Mouse (Mus musculus): ENCODE measurements around the gene Trim46. TPM values are rescaled to one million over a fixed set of nuclear protein-coding genes. Genes with fewer than 3 reads are reported as not detected.

Trim46 gene
- polyA plus RNA-seq, 1 experiment from 2014 or later = 2.7 TPM

DNA sequence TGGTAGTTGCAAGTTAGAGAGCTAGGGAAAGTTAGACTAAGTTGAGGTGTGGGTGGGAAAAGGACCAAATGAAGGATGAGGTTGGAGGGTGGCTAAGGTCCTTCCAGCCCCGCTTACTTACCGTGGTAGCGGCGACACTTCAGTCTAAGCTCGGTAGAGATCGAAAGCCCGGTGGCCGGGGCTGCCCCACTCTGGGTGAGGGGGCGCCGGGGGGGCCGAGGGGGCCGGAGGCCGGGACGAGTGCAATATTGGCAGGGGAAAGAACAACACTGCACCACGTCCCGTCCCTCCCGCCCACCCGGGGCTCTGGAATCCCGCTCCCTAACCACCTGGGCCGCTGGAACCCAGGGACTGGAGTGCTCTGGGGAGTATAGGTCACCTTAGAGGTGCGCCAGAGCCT, 19.2 kb downstream of the Trim46 start, which contains the start of gene Mtx1:
TSS of gene Mtx1 (minus strand) at position 189 of the 400 bp plus-strand sequence.
- no peaks in the 10 kb centered on the region for H3K9me3 ChIP-seq (ENCODE audit: control insufficient read depth, low read length)
- peaks cover 3% of the 10 kb centered on the region; the same call in 1 of the 2 replicates for H3K4me1 ChIP-seq (replicated peaks; ENCODE audit: control insufficient read depth, insufficient read depth)
- peak within 1 kb of the TSS; percentile 77 for H3K27ac ChIP-seq (replicated peaks)
- H3K27me3 ChIP-seq (ENCODE audit: control insufficient read depth, insufficient read depth, low read length) = no peaks in the 10 kb centered on the region
- peak within 1 kb of the TSS; percentile 38 for H3K4me3 ChIP-seq (ENCODE audit: low read depth, low read length)
- WGBS = 10% methylated on average over 20 of the region's 21 CpGs
- peaks cover 4% of the 10 kb centered on the region; the same call in 1 of the 2 replicates for H3K36me3 ChIP-seq (ENCODE audit: control insufficient read depth, insufficient read depth, low read length)
- DNase-seq (ENCODE audit: low spot score) = no peak
- H3K4me2 ChIP-seq (replicated peaks; ENCODE audit: low read depth) = peak within 1 kb of the TSS; percentile 61
- H3K9ac ChIP-seq (ENCODE audit: low read length) = peak within 1 kb of the TSS; percentile 41; the same call in 1 of the 2 replicates
- TF ChIP-seq CTCF (IDR thresholded peaks at IDR 0.05; ENCODE audit: low read depth) = no peak
- no peak for TF ChIP-seq EP300 (optimal IDR thresholded peaks at IDR 0.05)
- ATAC-seq (ENCODE audit: low FRiP score, low TSS enrichment) = no peak

DNA sequence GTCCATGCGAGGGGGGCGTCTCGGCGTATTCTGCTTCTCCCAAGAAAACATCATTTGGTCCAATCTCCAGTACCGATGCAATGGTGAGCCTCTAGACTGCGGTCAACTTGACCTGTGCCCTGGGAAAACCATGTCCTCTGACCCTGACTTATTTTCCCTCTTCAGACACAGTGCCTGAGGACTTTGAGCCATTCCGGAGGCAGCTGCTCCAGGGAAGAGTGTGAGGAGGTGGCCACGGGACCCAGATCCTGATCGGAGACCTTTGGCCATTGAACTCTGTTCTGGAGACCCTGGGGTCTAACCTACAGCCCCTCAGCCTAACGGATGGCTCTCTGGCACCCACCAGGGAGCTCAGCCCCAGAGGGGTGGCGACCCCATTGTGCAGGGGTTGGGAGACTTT, 19.7 kb downstream of the Trim46 start:
- Histone ChIP-seq H3K9me3 (ENCODE audit: control insufficient read depth, low read length) (no peaks in the 10 kb centered on the region), H3K27me3 (ENCODE audit: control insufficient read depth, insufficient read depth, low read length) (no peaks in the 10 kb centered on the region), H3K4me2 (replicated peaks; ENCODE audit: low read depth) (no peak overlapping the region; the same call in 1 of the 2 replicates), H3K36me3 (ENCODE audit: control insufficient read depth, insufficient read depth, low read length) (peaks cover 4% of the 10 kb centered on the region; the same call in 1 of the 2 replicates), H3K4me1 (replicated peaks; ENCODE audit: control insufficient read depth, insufficient read depth) (peaks cover 3% of the 10 kb centered on the region; the same call in 1 of the 2 replicates), H3K27ac (replicated peaks) (no peak overlapping the region), H3K9ac (ENCODE audit: low read length) (0 out of 2 replicates have a peak overlapping the region, but pooled peaks have one; percentile 23), H3K4me3 (ENCODE audit: low read depth, low read length) (no peak overlapping the region)
- no peak for TF ChIP-seq EP300 (optimal IDR thresholded peaks at IDR 0.05)
- TF ChIP-seq CTCF (IDR thresholded peaks at IDR 0.05; ENCODE audit: low read depth) = no peak
- 49% methylated on average over 11 of the region's 11 CpGs for WGBS
- no peak for DNase-seq (ENCODE audit: low spot score)
- ATAC-seq (ENCODE audit: low FRiP score, low TSS enrichment) = no peak

GRCm38 (mm10) chr3:89225918-89226317, 20.2 kb downstream of the Trim46 start:
- TF ChIP-seq CTCF (IDR thresholded peaks at IDR 0.05; ENCODE audit: low read depth) (no peak), EP300 (optimal IDR thresholded peaks at IDR 0.05) (no peak)
- peaks cover 3% of the 10 kb centered on the region; the same call in 1 of the 2 replicates for H3K4me1 ChIP-seq (replicated peaks; ENCODE audit: control insufficient read depth, insufficient read depth)
- H3K9ac ChIP-seq (ENCODE audit: low read length) = 0 out of 2 replicates have a peak overlapping the region, but pooled peaks have one; percentile 23
- 67% methylated on average over 4 of the region's 4 CpGs for WGBS
- ATAC-seq (ENCODE audit: low FRiP score, low TSS enrichment) = no peak
- H3K27ac ChIP-seq (replicated peaks) = no peak overlapping the region
- H3K9me3 ChIP-seq (ENCODE audit: control insufficient read depth, low read length) = no peaks in the 10 kb centered on the region
- no peak overlapping the region for H3K4me3 ChIP-seq (ENCODE audit: low read depth, low read length)
- peaks cover 4% of the 10 kb centered on the region; the same call in 1 of the 2 replicates for H3K36me3 ChIP-seq (ENCODE audit: control insufficient read depth, insufficient read depth, low read length)
- H3K27me3 ChIP-seq (ENCODE audit: control insufficient read depth, insufficient read depth, low read length) = no peaks in the 10 kb centered on the region
- DNase-seq (ENCODE audit: low spot score) = no peak
- H3K4me2 ChIP-seq (replicated peaks; ENCODE audit: low read depth) = no peak overlapping the region

DNA sequence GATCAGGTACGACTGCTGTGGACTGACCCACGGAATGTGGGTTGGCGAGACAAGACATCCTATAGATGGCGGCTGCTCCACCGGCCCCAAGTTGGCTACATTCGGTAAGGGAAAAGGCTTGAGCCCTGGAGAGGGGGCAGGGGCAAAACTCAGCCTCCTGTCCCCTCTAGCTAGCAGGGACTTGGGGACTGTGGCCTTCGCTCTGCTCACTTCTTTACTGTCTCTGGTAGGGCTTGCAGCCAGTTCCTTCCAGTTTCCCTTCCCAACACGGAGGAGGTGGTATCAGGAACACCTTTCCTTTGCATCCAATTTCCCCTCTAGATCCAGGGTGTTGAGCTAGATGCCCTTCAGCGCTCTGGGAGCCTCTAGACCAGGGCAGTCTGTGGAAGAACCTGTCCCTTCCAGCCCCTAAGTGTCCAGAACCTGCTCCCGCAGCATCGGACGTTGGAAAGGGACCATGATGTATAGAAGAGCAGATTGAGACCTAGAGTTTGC, 20.7 kb downstream of the Trim46 start:
- H3K4me1 ChIP-seq (replicated peaks; ENCODE audit: control insufficient read depth, insufficient read depth) = peaks cover 3% of the 10 kb centered on the region; the same call in 1 of the 2 replicates
- no peak for DNase-seq (ENCODE audit: low spot score)
- no peak overlapping the region for H3K4me3 ChIP-seq (ENCODE audit: low read depth, low read length)
- TF ChIP-seq EP300 (optimal IDR thresholded peaks at IDR 0.05) (no peak), CTCF (IDR thresholded peaks at IDR 0.05; ENCODE audit: low read depth) (no peak)
- H3K27me3 ChIP-seq (ENCODE audit: control insufficient read depth, insufficient read depth, low read length) = no peaks in the 10 kb centered on the region
- 59% methylated on average over 12 of the region's 12 CpGs for WGBS
- no peak for ATAC-seq (ENCODE audit: low FRiP score, low TSS enrichment)
- no peak overlapping the region for H3K9ac ChIP-seq (ENCODE audit: low read length)
- no peaks in the 10 kb centered on the region for H3K9me3 ChIP-seq (ENCODE audit: control insufficient read depth, low read length)
- H3K36me3 ChIP-seq (ENCODE audit: control insufficient read depth, insufficient read depth, low read length) = peaks cover 4% of the 10 kb centered on the region; the same call in 1 of the 2 replicates
- H3K4me2 ChIP-seq (replicated peaks; ENCODE audit: low read depth) = no peak overlapping the region
- no peak overlapping the region for H3K27ac ChIP-seq (replicated peaks)

DNA sequence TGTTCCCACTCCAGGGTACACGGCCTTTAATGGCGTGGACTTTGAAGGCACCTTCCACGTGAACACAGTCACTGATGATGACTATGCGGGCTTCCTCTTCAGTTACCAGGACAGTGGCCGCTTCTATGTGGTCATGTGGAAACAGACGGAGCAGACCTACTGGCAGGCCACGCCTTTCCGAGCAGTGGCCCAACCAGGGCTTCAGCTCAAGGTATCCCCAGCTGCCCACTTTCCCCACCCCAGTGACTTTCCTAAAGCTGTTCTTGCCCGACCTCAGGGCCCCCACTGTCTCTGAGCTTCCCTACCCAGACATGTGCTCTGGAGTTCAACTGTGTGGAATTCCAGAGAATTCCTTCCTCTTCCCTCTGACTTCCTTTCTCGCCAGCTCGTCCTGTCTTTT, 21.3 kb downstream of the Trim46 start:
- TF ChIP-seq CTCF (IDR thresholded peaks at IDR 0.05; ENCODE audit: low read depth) (no peak), EP300 (optimal IDR thresholded peaks at IDR 0.05) (no peak)
- Histone ChIP-seq H3K27me3 (ENCODE audit: control insufficient read depth, insufficient read depth, low read length) (no peaks in the 10 kb centered on the region), H3K36me3 (ENCODE audit: control insufficient read depth, insufficient read depth, low read length) (peaks cover 4% of the 10 kb centered on the region; the same call in 1 of the 2 replicates), H3K4me2 (replicated peaks; ENCODE audit: low read depth) (no peak overlapping the region), H3K4me1 (replicated peaks; ENCODE audit: control insufficient read depth, insufficient read depth) (peaks cover 3% of the 10 kb centered on the region; the same call in 1 of the 2 replicates), H3K9ac (ENCODE audit: low read length) (no peak overlapping the region), H3K9me3 (ENCODE audit: control insufficient read depth, low read length) (no peaks in the 10 kb centered on the region), H3K27ac (replicated peaks) (no peak overlapping the region), H3K4me3 (ENCODE audit: low read depth, low read length) (no peak overlapping the region)
- DNase-seq (ENCODE audit: low spot score) = no peak
- WGBS = 78% methylated on average over 11 of the region's 11 CpGs
- ATAC-seq (ENCODE audit: low FRiP score, low TSS enrichment) = no peak

DNA sequence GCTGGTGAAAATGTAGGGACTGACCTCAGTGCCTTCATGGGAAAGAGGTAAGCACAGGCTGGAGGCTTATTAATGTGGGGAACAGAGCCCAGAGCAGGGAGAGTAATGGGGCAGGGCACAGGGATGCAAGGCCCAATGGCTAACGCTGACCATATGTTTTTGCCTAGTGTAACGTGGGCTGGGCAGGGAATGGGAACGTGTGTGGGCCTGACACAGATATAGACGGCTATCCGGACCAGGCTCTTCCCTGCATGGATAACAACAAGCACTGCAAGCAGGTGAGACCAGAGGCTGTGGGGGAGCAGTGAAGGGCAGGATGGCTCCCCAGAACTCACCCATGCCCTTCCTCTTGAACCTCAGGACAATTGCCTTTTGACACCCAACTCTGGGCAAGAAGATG, 24.9 kb downstream of the Trim46 start:
- ATAC-seq (ENCODE audit: low FRiP score, low TSS enrichment) = no peak
- Histone ChIP-seq H3K4me2 (replicated peaks; ENCODE audit: low read depth) (no peak overlapping the region), H3K9me3 (ENCODE audit: control insufficient read depth, low read length) (no peaks in the 10 kb centered on the region), H3K36me3 (ENCODE audit: control insufficient read depth, insufficient read depth, low read length) (peaks cover 4% of the 10 kb centered on the region; the same call in 1 of the 2 replicates), H3K4me1 (replicated peaks; ENCODE audit: control insufficient read depth, insufficient read depth) (no peaks in the 10 kb centered on the region), H3K4me3 (ENCODE audit: low read depth, low read length) (no peak overlapping the region), H3K27me3 (ENCODE audit: control insufficient read depth, insufficient read depth, low read length) (no peaks in the 10 kb centered on the region), H3K9ac (ENCODE audit: low read length) (no peak overlapping the region), H3K27ac (replicated peaks) (no peak overlapping the region)
- TF ChIP-seq EP300 (optimal IDR thresholded peaks at IDR 0.05) (no peak), CTCF (IDR thresholded peaks at IDR 0.05; ENCODE audit: low read depth) (no peak)
- WGBS = 75% methylated on average over 5 of the region's 5 CpGs
- DNase-seq (ENCODE audit: low spot score) = no peak

Measured in stomach, postnatal 0 days (tissue).